Mouse (Mus musculus) testis, adult 10 weeks (tissue): Measurements from ENCODE around the gene Asb15. TPM values are rescaled to one million over a fixed set of nuclear protein-coding genes. Genes with fewer than 3 reads are reported as not detected.

Experiments used
- polyA plus RNA-seq: library from polyadenylated mRNA; stranded (reverse); fragments of 350-450 nt; fragmentation: Illumina TruSeq; extraction: RNeasy Lipid Tissue Mini Kit (QIAGEN cat#74804); gene quantifications from one replicate; pipeline ENCODE4 v1.2.3, GENCODE M21; 2014; ENCODE audit warnings: low read depth, low replicate concordance

Asb15 gene
- polyA plus RNA-seq = 38.8 TPM

DNA sequence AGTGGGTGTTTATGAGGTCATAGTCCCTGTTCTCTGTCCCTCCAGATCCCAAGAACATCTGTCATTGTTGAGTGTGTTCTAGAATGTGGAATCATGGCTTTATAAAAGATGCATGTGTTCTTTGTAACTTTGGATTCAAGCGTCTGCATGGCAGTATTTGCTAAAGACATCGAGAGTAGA lies at the start of gene Asb15:
TSS of gene Asb15 (plus strand) at position 81 of the 180 bp plus-strand sequence.

DNA sequence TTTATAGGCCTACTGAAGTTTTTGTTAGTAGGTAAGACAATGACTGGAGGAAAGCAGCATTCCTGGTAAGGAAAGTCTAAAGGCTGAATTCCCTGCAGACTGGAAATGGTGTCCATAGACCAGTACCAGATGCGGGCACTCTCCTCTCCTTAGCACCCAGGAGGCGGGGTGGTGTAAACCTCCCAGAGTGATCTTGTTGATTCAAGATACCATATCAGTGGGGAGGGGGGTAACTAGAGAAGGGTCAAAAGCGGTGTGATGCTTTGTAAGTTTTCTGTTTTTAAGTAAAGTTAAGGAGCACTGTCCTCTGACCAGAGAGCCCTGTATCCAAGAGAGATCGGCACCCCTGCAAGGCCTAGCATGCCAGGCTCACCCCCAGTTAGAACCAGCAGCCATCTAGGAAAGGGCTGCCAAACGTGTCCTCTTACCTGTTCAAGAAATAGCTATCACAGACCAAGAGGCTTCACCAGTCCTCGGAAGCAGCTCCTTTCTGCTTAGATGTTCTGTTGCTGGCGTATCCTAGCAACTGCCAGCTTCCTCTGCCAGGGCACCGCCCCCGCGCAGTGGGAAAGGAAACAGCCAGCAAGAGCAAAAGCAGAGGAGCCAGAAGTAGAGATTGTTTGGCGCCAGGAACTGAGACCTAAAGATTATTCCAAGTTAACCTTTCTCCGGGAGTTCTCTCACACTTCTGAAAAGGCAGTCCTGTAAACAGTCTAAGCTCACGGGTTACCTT lies 13.2 kb upstream of the Asb15 start, which contains the start of gene Iqub:
TSS of gene Iqub (minus strand) at position 516 of the 733 bp plus-strand sequence.

DNA sequence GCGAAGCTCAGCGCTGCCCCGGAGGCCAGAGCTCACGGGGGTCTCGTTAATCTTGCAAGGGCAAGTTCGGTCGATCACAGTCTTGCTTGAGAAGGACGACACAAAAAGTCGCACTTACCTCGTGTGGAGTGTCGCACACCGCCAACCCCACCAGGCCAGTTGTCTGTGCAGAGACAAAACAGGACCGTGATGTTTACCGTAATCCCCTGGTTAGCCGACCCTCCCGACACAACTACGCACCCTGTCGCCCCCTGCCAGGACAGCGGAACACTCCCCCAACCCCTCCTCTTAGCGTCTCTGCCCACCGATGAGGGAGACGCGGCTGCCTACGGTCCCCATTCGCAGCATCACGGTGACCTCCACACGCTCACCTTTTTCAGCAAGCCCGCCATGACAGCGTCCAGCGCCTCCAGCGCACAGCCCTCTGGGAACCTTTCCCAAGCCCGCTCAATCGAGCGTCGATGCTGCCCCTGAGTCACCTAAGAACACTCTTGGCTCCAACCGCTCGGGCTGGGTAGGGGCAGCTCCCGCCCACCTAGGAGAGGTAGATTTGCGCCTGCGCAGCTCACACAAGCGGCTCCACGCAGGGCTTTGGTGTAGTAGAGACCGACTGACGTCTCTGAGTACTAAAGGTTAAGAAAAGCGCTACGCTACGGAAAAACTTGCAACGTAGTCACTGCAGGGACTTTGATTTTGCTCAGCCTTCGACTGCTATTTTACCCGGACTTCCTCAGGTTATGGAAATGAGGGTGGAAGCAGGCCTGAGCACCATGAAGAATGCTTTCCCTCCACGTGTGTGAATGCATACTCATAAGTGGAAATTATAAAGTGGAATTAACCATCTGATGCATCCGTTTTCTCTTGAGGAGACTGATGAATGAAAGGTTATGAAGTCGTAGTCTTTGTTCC lies 535 bp upstream of the Asb15 start, which contains the start of gene Ndufa5:
TSS of gene Ndufa5 (minus strand) at position 859 of the 909 bp plus-strand sequence.

DNA sequence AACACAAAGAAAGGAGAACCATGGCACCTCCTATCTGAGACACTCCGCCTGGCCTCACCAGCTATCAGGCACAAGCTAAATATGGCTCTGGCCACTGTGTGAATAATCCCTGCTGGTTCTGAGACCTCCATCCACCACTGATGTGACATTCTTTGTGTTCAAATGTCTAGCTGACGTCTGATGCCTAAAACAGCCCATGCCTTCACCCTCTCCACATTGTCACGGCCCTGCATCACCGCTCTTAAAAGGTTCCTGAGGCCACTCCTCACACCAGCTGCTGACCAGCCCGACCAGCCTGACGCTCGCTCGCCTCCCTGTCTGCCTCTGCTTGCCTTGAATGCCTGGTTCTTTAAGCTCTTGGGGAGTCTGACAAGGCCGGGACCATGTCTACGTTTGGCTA lies 69.6 kb downstream of the Asb15 start, which contains the start of gene Lmod2:
TSS of gene Lmod2 (plus strand) at position 263 of the 400 bp plus-strand sequence.

Other genes starting within 250 kb of the Asb15 start
- 241 TPM for gene Iqub, start 13.1 kb upstream of the Asb15 start, polyA plus RNA-seq
- 214 TPM for gene Ndufa5, start 131 bp upstream of the Asb15 start, polyA plus RNA-seq
- not detected for gene Lmod2, start 69.6 kb downstream of the Asb15 start, polyA plus RNA-seq
- 36.6 TPM for gene Wasl, start 136.9 kb downstream of the Asb15 start, polyA plus RNA-seq
- 189 TPM for gene Hyal6, start 205.1 kb downstream of the Asb15 start, polyA plus RNA-seq
- gene Hyal4, start 220.2 kb downstream of the Asb15 start, polyA plus RNA-seq = 1.3 TPM